In genomic region chr14:55714893-55715292, GRCm38 (mm10) we compare ENCODE assay signal across 11 mouse cellular contexts. TPM values are rescaled to one million over a fixed set of nuclear protein-coding genes. Genes with fewer than 3 reads are reported as not detected.
DNase-seq lines count a peak whose midpoint lies in the region; ATAC-seq and TF ChIP-seq lines count a peak whose summit lies in the region.
"Had no signal": no experiment of that assay in that cellular context is flagged by ENCODE, and none has a peak within 500 bp of the region (broad histone marks: within the 10 kb centered on the region; RNA-seq: fewer than 3 reads in every experiment).

No protein-coding gene starts in this region.

- TF ChIP-seq POLR2A in kidney, adult 2 months (IDR thresholded peaks at IDR 0.05; ENCODE audit: low read depth, low read length): no peak
- no peak; a peak in 1 of 4 replicates for TF ChIP-seq POLR2A in MEL (IDR thresholded peaks at IDR 0.05; ENCODE audit: control insufficient read depth in 1 of 2, insufficient read depth in 1 of 2, low read depth in 1 of 2, low read length in 2 of 2, poor library complexity in 1 of 2)

- TF ChIP-seq RAD21 in MEL (IDR thresholded peaks at IDR 0.05; ENCODE audit: low read depth, low read length): no peak

- no peak overlapping the region for H3K4me3 ChIP-seq in kidney, adult 2 months (ENCODE audit: insufficient read depth, low read depth, low read length)
- H3K4me3 ChIP-seq in MEL (ENCODE audit: control insufficient read depth in 1 of 2, insufficient read depth in 1 of 2, low read depth in 2 of 2, low read length in 2 of 2): no peak overlapping the region

- no peaks in the 10 kb centered on the region for H3K27me3 ChIP-seq in kidney, adult 2 months (replicated peaks; ENCODE audit: control insufficient read depth, insufficient read depth, low read length)
- H3K27me3 ChIP-seq in MEL (ENCODE audit: control insufficient read depth in 1 of 2, insufficient read depth in 2 of 2, low read length in 2 of 2): no peaks in the 10 kb centered on the region

- no peak overlapping the region for H3K9ac ChIP-seq in MEL (ENCODE audit: control insufficient read depth, low read depth, low read length, poor library complexity, severe bottlenecking)

- no peaks in the 10 kb centered on the region for H3K9me3 ChIP-seq in MEL (replicated peaks; ENCODE audit: insufficient read depth, low read length)

- peak; percentile 57 for DNase-seq in kidney, adult 2 months
- no peak for DNase-seq in kidney, adult 11 months
- peak; percentile 56 for DNase-seq in MEL (ENCODE audit: low read depth, low spot score)
- no peak for DNase-seq in cerebellum, adult 11 months
- no peak for DNase-seq in retina, embryonic 14.5 days (ENCODE audit: low spot score)
- DNase-seq: gastrocnemius, postnatal 10 days; thymus, postnatal 25 days had no signal

- peak; percentile 14; the same call in 1 of the 2 replicates for ATAC-seq in granulocyte monocyte progenitor cell, adult 5-6 weeks (replicated peaks; ENCODE audit: poor library complexity, severe bottlenecking)
- peak; percentile 27 for ATAC-seq in megakaryocyte progenitor cell, adult 5-6 weeks (replicated peaks; ENCODE audit: poor library complexity)
- ATAC-seq: forebrain, embryonic 14.5 days had no signal

- no peak for TF ChIP-seq EP300 in MEL (IDR thresholded peaks at IDR 0.05; ENCODE audit: low read depth in 1 of 2, low read length in 2 of 2)

- peaks cover 24% of the 10 kb centered on the region for H3K4me1 ChIP-seq in kidney, adult 2 months (ENCODE audit: control insufficient read depth, insufficient read depth, low read length)
- H3K4me1 ChIP-seq in MEL (ENCODE audit: control insufficient read depth in 1 of 2, insufficient read depth in 2 of 2, low read length in 2 of 2): peaks cover 4 to 5% of the 10 kb centered on the region in 2 experiments

- WGBS in kidney, adult 2 months: 27% methylated on average over 6 of the region's 6 CpGs

- no peaks in the 10 kb centered on the region for H3K79me2 ChIP-seq in MEL (ENCODE audit: control insufficient read depth, insufficient read depth, low read length, poor library complexity)

- H3K36me3 ChIP-seq in kidney, adult 2 months (ENCODE audit: control insufficient read depth, insufficient read depth, low read length): no peaks in the 10 kb centered on the region
- peaks cover 0 to 6% of the 10 kb centered on the region in 2 experiments; a peak in 1 of 4 replicates for H3K36me3 ChIP-seq in MEL (ENCODE audit: control insufficient read depth in 1 of 2, insufficient read depth in 2 of 2, low read length in 2 of 2)

- no peak overlapping the region for H3K27ac ChIP-seq in kidney, adult 2 months (ENCODE audit: insufficient read depth, low read depth, low read length)
- H3K27ac ChIP-seq in MEL (ENCODE audit: control insufficient read depth, low read depth, low read length): no peak overlapping the region
- H3K27ac ChIP-seq: macrophage had no signal

- no peak for TF ChIP-seq CTCF in kidney, adult 2 months (conservative IDR thresholded peaks at IDR 0.05; ENCODE audit: insufficient read depth, insufficient read length, low read depth, low read length)
- TF ChIP-seq CTCF in MEL (IDR thresholded peaks at IDR 0.05 in 2 of 3, conservative IDR thresholded peaks at IDR 0.05 in 1 of 3; ENCODE audit: control insufficient read depth in 1 of 3, insufficient read depth in 1 of 3, low read depth in 2 of 3, low read length in 3 of 3, poor library complexity in 1 of 3, severe bottlenecking in 1 of 3): no peak

TF ChIP-seq in MEL, 35 proteins besides CTCF, POLR2A, EP300 and RAD21:
- TF ChIP-seq MAX (IDR thresholded peaks at IDR 0.05; ENCODE audit: low read length): peak; percentile 65
- no peak for TF ChIP-seq KAT2A (conservative IDR thresholded peaks at IDR 0.05; ENCODE audit: low read depth, low read length)
- TF ChIP-seq SMC3 (IDR thresholded peaks at IDR 0.05; ENCODE audit: low read depth, low read length): no peak
- no peak for TF ChIP-seq UBTF (IDR thresholded peaks at IDR 0.05; ENCODE audit: borderline replicate concordance, insufficient read depth, low read depth, low read length)
- peak; percentile 67 for TF ChIP-seq USF1 (IDR thresholded peaks at IDR 0.05; ENCODE audit: low read depth, low read length)
- peak; percentile 87 for TF ChIP-seq MXI1 (IDR thresholded peaks at IDR 0.05; ENCODE audit: low read depth, low read length)
TF ChIP-seq in MEL: peak in this region for 3.

RNA-seq across cellular contexts. Expression of gene Tgm1, which starts 1.2 kb away (rescaled TPM):
- polyA plus RNA-seq in kidney, adult 2 months (2012; rRNA removed): 29.6 and 30.1 TPM in 2 replicates
- total RNA-seq in MEL (2012; rRNA removed): 5.8 and 6.2 TPM in 2 replicates
- 10 to 100 TPM in 1 of 2 experiments, not detected in 1; 11.4 TPM for polyA plus RNA-seq in MEL (2012; ENCODE audit: insufficient read depth in 1 of 2, insufficient read length in 2 of 2, low read depth in 1 of 2, low replicate concordance in 2 of 2, missing spikeins in 1 of 2)
- 0.85 and 1.8 TPM in 2 replicates for total RNA-seq in granulocyte monocyte progenitor cell, adult 5-6 weeks (2014; fragmentation: Nextera tagmentation)
- total RNA-seq in granulocyte monocyte progenitor cell, adult 5-6 weeks (2017): 1.4 and 4.3 TPM in 2 replicates
- 0.35 and 0.61 TPM in 2 replicates for total RNA-seq in megakaryocyte progenitor cell, adult 5-6 weeks (2015)
- total RNA-seq in megakaryocyte progenitor cell, adult 5-6 weeks (2017): 0.20 and 1.1 TPM in 2 replicates

RNA-seq across cellular contexts. Expression of gene Rabggta, which starts 7.2 kb away (rescaled TPM):
- 70.0 and 86.9 TPM in 2 replicates for polyA plus RNA-seq in kidney, adult 2 months (2012; rRNA removed)
- total RNA-seq in MEL (2012; rRNA removed): 21.8 and 22.8 TPM in 2 replicates
- 10 to 100 TPM in 1 of 2 experiments, not detected in 1; 32.0 TPM for polyA plus RNA-seq in MEL (2012; ENCODE audit: insufficient read depth in 1 of 2, insufficient read length in 2 of 2, low read depth in 1 of 2, low replicate concordance in 2 of 2, missing spikeins in 1 of 2)
- 17.9 and 20.4 TPM in 2 replicates for total RNA-seq in granulocyte monocyte progenitor cell, adult 5-6 weeks (2014; fragmentation: Nextera tagmentation)
- total RNA-seq in granulocyte monocyte progenitor cell, adult 5-6 weeks (2017): 8.5 and 12.8 TPM in 2 replicates
- total RNA-seq in megakaryocyte progenitor cell, adult 5-6 weeks (2015): 8.7 and 14.0 TPM in 2 replicates
- total RNA-seq in megakaryocyte progenitor cell, adult 5-6 weeks (2017): 12.6 and 14.0 TPM in 2 replicates

RNA-seq across cellular contexts. Expression of gene Dhrs1, which starts 30.6 kb away (rescaled TPM):
- polyA plus RNA-seq in kidney, adult 2 months (2012; rRNA removed): 223 and 228 TPM in 2 replicates
- 20.0 and 21.7 TPM in 2 replicates for total RNA-seq in MEL (2012; rRNA removed)
- polyA plus RNA-seq in MEL (2012; ENCODE audit: insufficient read depth in 1 of 2, insufficient read length in 2 of 2, low read depth in 1 of 2, low replicate concordance in 2 of 2, missing spikeins in 1 of 2): 10 to 100 TPM in 1 of 2 experiments, not detected in 1; 48.8 TPM
- 54.7 and 67.7 TPM in 2 replicates for total RNA-seq in granulocyte monocyte progenitor cell, adult 5-6 weeks (2014; fragmentation: Nextera tagmentation)
- 18.0 and 30.7 TPM in 2 replicates for total RNA-seq in granulocyte monocyte progenitor cell, adult 5-6 weeks (2017)
- 45.7 and 50.9 TPM in 2 replicates for total RNA-seq in megakaryocyte progenitor cell, adult 5-6 weeks (2015)
- 11.5 and 30.2 TPM in 2 replicates for total RNA-seq in megakaryocyte progenitor cell, adult 5-6 weeks (2017)

RNA-seq across cellular contexts. Expression of gene Nop9, which starts 30.6 kb away (rescaled TPM):
- 12.9 and 16.1 TPM in 2 replicates for polyA plus RNA-seq in kidney, adult 2 months (2012; rRNA removed)
- 46.1 and 47.8 TPM in 2 replicates for total RNA-seq in MEL (2012; rRNA removed)
- polyA plus RNA-seq in MEL (2012; ENCODE audit: insufficient read depth in 1 of 2, insufficient read length in 2 of 2, low read depth in 1 of 2, low replicate concordance in 2 of 2, missing spikeins in 1 of 2): 100 to 1,000 TPM in 1 of 2 experiments, not detected in 1; 112 TPM
- 30.9 and 36.6 TPM in 2 replicates for total RNA-seq in granulocyte monocyte progenitor cell, adult 5-6 weeks (2014; fragmentation: Nextera tagmentation)
- total RNA-seq in granulocyte monocyte progenitor cell, adult 5-6 weeks (2017): 35.7 and 38.6 TPM in 2 replicates
- total RNA-seq in megakaryocyte progenitor cell, adult 5-6 weeks (2015): 25.6 and 26.5 TPM in 2 replicates
- total RNA-seq in megakaryocyte progenitor cell, adult 5-6 weeks (2017): 27.8 and 32.2 TPM in 2 replicates

RNA-seq across cellular contexts. Expression of gene Tinf2, which starts 33.3 kb away (rescaled TPM):
- polyA plus RNA-seq in kidney, adult 2 months (2012; rRNA removed): 9.9 and 10.2 TPM in 2 replicates
- total RNA-seq in MEL (2012; rRNA removed): 27.2 and 27.8 TPM in 2 replicates
- polyA plus RNA-seq in MEL (2012; ENCODE audit: insufficient read depth in 1 of 2, insufficient read length in 2 of 2, low read depth in 1 of 2, low replicate concordance in 2 of 2, missing spikeins in 1 of 2): 10 to 100 TPM in 1 of 2 experiments, not detected in 1; 53.0 TPM
- 19.0 and 24.0 TPM in 2 replicates for total RNA-seq in granulocyte monocyte progenitor cell, adult 5-6 weeks (2014; fragmentation: Nextera tagmentation)
- 25.7 and 27.0 TPM in 2 replicates for total RNA-seq in granulocyte monocyte progenitor cell, adult 5-6 weeks (2017)
- total RNA-seq in megakaryocyte progenitor cell, adult 5-6 weeks (2015): 19.4 and 23.1 TPM in 2 replicates
- total RNA-seq in megakaryocyte progenitor cell, adult 5-6 weeks (2017): 17.7 and 26.3 TPM in 2 replicates

Comparison
In these comparisons a context has a peak if more than half of its experiments do, and no peak if none do; other contexts are left out.
1. DNase-seq: peak in kidney, adult 2 months (single experiment) and MEL (single experiment); none in kidney, adult 11 months (single experiment), cerebellum, adult 11 months (single experiment) and retina, embryonic 14.5 days (single experiment).